Mouse (Mus musculus) cerebellum, adult 2 months (tissue): ENCODE data around the gene Ace.

Experiments used
- CTCF ChIP-seq: fragments of 200-500 bp; IDR thresholded peaks from 2 replicates; pipeline ENCODE4 v1.5.1; 2011; ENCODE audit warnings: low read depth, mild to moderate bottlenecking, control low read depth, low read length, moderate library complexity, borderline replicate concordance; ENCODE audit not compliant: insufficient read depth
- POLR2A ChIP-seq: fragments of 200-500 bp; IDR thresholded peaks from 2 replicates; pipeline ENCODE4 v1.6.1; 2011; ENCODE audit warnings: low read length, control low read depth, borderline replicate concordance; ENCODE audit not compliant: insufficient read depth

GRCm38 (mm10) chr11:106004576-106004975 is 36.8 kb downstream of the Ace start:
- TF ChIP-seq CTCF = no peak
- no peak for TF ChIP-seq POLR2A
